ENCODE assay signal across 17 mouse cellular contexts in genomic region chr15:81290230-81290629, GRCm38 (mm10). TPM values are rescaled to one million over a fixed set of nuclear protein-coding genes. Genes with fewer than 3 reads are reported as not detected.
DNase-seq lines count a peak whose midpoint lies in the region; ATAC-seq and TF ChIP-seq lines count a peak whose summit lies in the region.
"Had no signal": no experiment of that assay in that cellular context is flagged by ENCODE, and none has a peak within 500 bp of the region (broad histone marks: within the 10 kb centered on the region; RNA-seq: fewer than 3 reads in every experiment).

No protein-coding gene starts in this region.

- no peak for DNase-seq in left cerebral cortex, adult 2 months (ENCODE audit: extremely low spot score in 1 of 2, low spot score in 2 of 2)
- no peak for DNase-seq in left cerebral cortex, postnatal 10 days (ENCODE audit: extremely low spot score in 1 of 2, low spot score in 2 of 2)
- DNase-seq in B cell, adult 2 months, result peak; percentile 17 to 27
- no peak for DNase-seq in G1E (ENCODE audit: low spot score)
- no peak for DNase-seq in T-cell, adult 2 months (ENCODE audit: low spot score)
- no peak for DNase-seq in layer of hippocampus, adult 9-10 months (ENCODE audit: low spot score)
- DNase-seq: adrenal gland, adult 8-10 months; gastrocnemius, postnatal 36 days; kidney, postnatal 10 days; layer of hippocampus, postnatal 36 days; right cerebral cortex, postnatal 4 days had no signal

- intact Hi-C loops in left cerebral cortex, adult 2 months (cut with DNase I), result loop anchor here (10.0 kb wide), 1 partner anchor 185 kb away; no protein-coding TSS in a partner anchor
- intact Hi-C loops in left cerebral cortex, postnatal 10 days (cut with DNase I), result no loop called here

- ATAC-seq in G1E (ENCODE audit: extremely low read depth, insufficient number of reproducible peaks, low FRiP score, poor library complexity, severe bottlenecking), result no peak
- ATAC-seq in erythroid progenitor cell, adult 5-6 weeks (replicated peaks; ENCODE audit: low FRiP score, poor library complexity, severe bottlenecking), result 0 out of 2 replicates have a peak, but pooled peaks have one; percentile 57

- no peaks in the 10 kb centered on the region for H3K27me3 ChIP-seq in G1E (ENCODE audit: insufficient read depth, low read length)
- H3K27me3 ChIP-seq: limb, embryonic 13.5 days; midbrain, embryonic 12.5 days; stomach, embryonic 15.5 days had no signal

- H3K36me3 ChIP-seq in G1E (replicated peaks), result no peaks in the 10 kb centered on the region
- H3K36me3 ChIP-seq: limb, embryonic 13.5 days; midbrain, embryonic 12.5 days; stomach, embryonic 15.5 days had no signal

- H3K9me3 ChIP-seq in G1E (replicated peaks), result no peaks in the 10 kb centered on the region
- H3K9me3 ChIP-seq: limb, embryonic 13.5 days; midbrain, embryonic 12.5 days; stomach, embryonic 15.5 days had no signal

- peak; percentile 30 for TF ChIP-seq CTCF in left cerebral cortex, adult 2 months (IDR thresholded peaks at IDR 0.05)
- TF ChIP-seq CTCF in G1E (IDR thresholded peaks at IDR 0.05; ENCODE audit: low read depth, low read length), result peak; percentile 30; the same call in 1 of the 2 replicates

- H3K4me1 ChIP-seq in G1E (ENCODE audit: insufficient read depth, low read depth, low read length), result no peaks in the 10 kb centered on the region
- H3K4me1 ChIP-seq: limb, embryonic 13.5 days; midbrain, embryonic 12.5 days; stomach, embryonic 15.5 days had no signal

- H3K27ac ChIP-seq in left cerebral cortex, adult 2 months, result no peak overlapping the region
- H3K27ac ChIP-seq: limb, embryonic 13.5 days; midbrain, embryonic 12.5 days; stomach, embryonic 15.5 days had no signal

- H3K4me3 ChIP-seq in left cerebral cortex, adult 2 months, result no peak overlapping the region
- H3K4me3 ChIP-seq in G1E (ENCODE audit: low read depth, low read length), result no peak overlapping the region
- H3K4me3 ChIP-seq: limb, embryonic 13.5 days; midbrain, embryonic 12.5 days; stomach, embryonic 15.5 days had no signal

RNA-seq across cellular contexts. Expression of gene Mchr1, which starts 54.9 kb away (rescaled TPM):
- 10 to 100 TPM; 23.6 to 27.5 TPM for total RNA-seq in left cerebral cortex, adult 2 months (2021)
- 10 to 100 TPM; 12.9 to 16.9 TPM for total RNA-seq in left cerebral cortex, postnatal 10 days (2021)
- total RNA-seq in G1E (2014; fragmentation: Nextera tagmentation) (not detected in 2 replicates), G1E (2017) (0.22 TPM in 1 of 2 replicates, not detected in the other)
- not detected in 2 replicates for polyA plus RNA-seq in G1E (2012)
- not detected in 2 replicates for total RNA-seq in erythroid progenitor cell, adult 5-6 weeks (2015; ENCODE audit: low replicate concordance)
- total RNA-seq in erythroid progenitor cell, adult 5-6 weeks (2017; ENCODE audit: low replicate concordance), result not detected in 2 replicates
- total RNA-seq: common myeloid progenitor, adult 5-6 weeks had no signal
- polyA plus RNA-seq: heart, postnatal 0 days had no signal

Comparison
In these comparisons a context has a peak if more than half of its experiments do, and no peak if none do; other contexts are left out.
1. DNase-seq: peak in B cell, adult 2 months (2 of 2); none in left cerebral cortex, adult 2 months (0 of 2), left cerebral cortex, postnatal 10 days (0 of 2), G1E (single experiment), T-cell, adult 2 months (single experiment) and layer of hippocampus, adult 9-10 months (single experiment).
2. RNA of gene Mchr1, which starts 54.9 kb away (total RNA-seq): 23.6 to 27.5 TPM in left cerebral cortex, adult 2 months and 12.9 to 16.9 TPM in left cerebral cortex, postnatal 10 days; 0.22 TPM in G1E and not detected in erythroid progenitor cell, adult 5-6 weeks; every median in the first group is over 10 times any median in the second.